Comparison of ENCODE assay signal across 16 mouse cellular contexts in genomic region chr2:50693784-50694350, GRCm38 (mm10).
DNase-seq lines count a peak whose midpoint lies in the region; ATAC-seq lines count a peak whose summit lies in the region.
"Had no signal": no experiment of that assay in that cellular context is flagged by ENCODE, and none has a peak within 500 bp of the region (broad histone marks: within the 10 kb centered on the region; RNA-seq: fewer than 3 reads in every experiment).

No protein-coding gene starts in this region.

- no peaks in the 10 kb centered on the region for H3K36me3 ChIP-seq in midbrain, embryonic 12.5 days
- no peaks in the 10 kb centered on the region for H3K36me3 ChIP-seq in liver, embryonic 12.5 days
- H3K36me3 ChIP-seq: heart, embryonic 12.5 days; limb, embryonic 13.5 days had no signal

- no peak overlapping the region for H3K4me2 ChIP-seq in midbrain, embryonic 12.5 days (replicated peaks)
- no peak overlapping the region for H3K4me2 ChIP-seq in liver, embryonic 12.5 days
- H3K4me2 ChIP-seq: heart, embryonic 12.5 days; limb, embryonic 13.5 days had no signal

- H3K9me3 ChIP-seq in midbrain, embryonic 12.5 days: no peaks in the 10 kb centered on the region
- no peaks in the 10 kb centered on the region for H3K9me3 ChIP-seq in liver, embryonic 12.5 days (replicated peaks)
- H3K9me3 ChIP-seq: heart, embryonic 12.5 days; limb, embryonic 13.5 days had no signal

- H3K27ac ChIP-seq in midbrain, embryonic 12.5 days (replicated peaks): no peak overlapping the region; the same call in 1 of the 2 replicates
- H3K27ac ChIP-seq in liver, embryonic 12.5 days: no peak overlapping the region
- H3K27ac ChIP-seq: limb, embryonic 13.5 days had no signal

- DNase-seq in adrenal gland, postnatal 36 days: peak; percentile 21 to 33
- no peak for DNase-seq in adrenal gland, postnatal 14 days
- DNase-seq in heart, adult 11 months: peak; percentile 36
- no peak for DNase-seq in heart, adult 18-20 months
- DNase-seq in brain, adult 2 months (ENCODE audit: low read depth, low spot score): peak; percentile 35
- no peak for DNase-seq in lung, adult 18-20 months
- DNase-seq: gastrocnemius, postnatal 25 days; kidney, adult 2 months; kidney, postnatal 25 days; layer of hippocampus, adult 9-11 months; lung, postnatal 14 days; right cerebral cortex, postnatal 14 days had no signal

- peaks cover 20% of the 10 kb centered on the region for H3K4me1 ChIP-seq in midbrain, embryonic 12.5 days
- H3K4me1 ChIP-seq in liver, embryonic 12.5 days: no peaks in the 10 kb centered on the region

- 40% methylated on average over 7 of the region's 7 CpGs for WGBS in midbrain, embryonic 12.5 days
- 69% methylated on average over 7 of the region's 7 CpGs for WGBS in liver, embryonic 12.5 days (ENCODE audit: insufficient replicate concordance)

- H3K4me3 ChIP-seq in midbrain, embryonic 12.5 days: no peak overlapping the region
- H3K4me3 ChIP-seq in liver, embryonic 12.5 days: no peak overlapping the region
- H3K4me3 ChIP-seq: heart, embryonic 12.5 days; limb, embryonic 13.5 days had no signal

- no peaks in the 10 kb centered on the region for H3K27me3 ChIP-seq in midbrain, embryonic 12.5 days
- no peaks in the 10 kb centered on the region for H3K27me3 ChIP-seq in liver, embryonic 12.5 days (replicated peaks)
- H3K27me3 ChIP-seq: heart, embryonic 12.5 days had no signal

- ATAC-seq in midbrain, embryonic 12.5 days (ENCODE audit: low FRiP score, low read depth): peak; percentile 56
- no peak for ATAC-seq in liver, embryonic 12.5 days

- H3K9ac ChIP-seq in midbrain, embryonic 12.5 days (replicated peaks): no peak overlapping the region
- no peak overlapping the region for H3K9ac ChIP-seq in liver, embryonic 12.5 days
- H3K9ac ChIP-seq: heart, embryonic 12.5 days; limb, embryonic 13.5 days had no signal

Comparison
In these comparisons a context has a peak if more than half of its experiments do, and no peak if none do; other contexts are left out.
1. DNase-seq: peak in adrenal gland, postnatal 36 days (2 of 2), heart, adult 11 months (single experiment) and brain, adult 2 months (single experiment); none in adrenal gland, postnatal 14 days (single experiment), heart, adult 18-20 months (0 of 2) and lung, adult 18-20 months (0 of 2).